Mouse (Mus musculus) hindbrain, embryonic 10.5 days (tissue): Measurements from ENCODE around the gene Adssl1. TPM values are rescaled to one million over a fixed set of nuclear protein-coding genes. Genes with fewer than 3 reads are reported as not detected.
A peak's percentile ranks its signal among the peaks of the same experiment; 100 is the strongest.

Experiments
- DNase-seq: peaks from one replicate; pipeline ENCODE4 v3.0.0-alpha.2; 2017; ENCODE audit warnings: low spot score
- H3K27ac ChIP-seq: fragments of 300-500 bp; sonication (generic); 2 replicates; pipeline ENCODE4 v1.5.1; 2016; ENCODE audit warnings: mild to moderate bottlenecking, moderate library complexity
- H3K27me3 ChIP-seq: fragments of 300-500 bp; sonication (generic); 2 replicates; pipeline ENCODE4 v1.6.1; 2016; ENCODE audit warnings: mild to moderate bottlenecking; ENCODE audit not compliant: poor library complexity, insufficient read depth, severe bottlenecking
- H3K36me3 ChIP-seq: fragments of 300-500 bp; sonication (generic); 2 replicates; pipeline ENCODE4 v1.6.1; 2016; ENCODE audit warnings: mild to moderate bottlenecking, moderate library complexity
- H3K4me1 ChIP-seq: fragments of 300-500 bp; sonication (generic); replicated peaks from 2 replicates; pipeline ENCODE4 v1.6.1; 2016; ENCODE audit warnings: mild to moderate bottlenecking
- H3K4me3 ChIP-seq: fragments of 300-500 bp; sonication (generic); 2 replicates; pipeline ENCODE4 v1.5.1; 2016; ENCODE audit warnings: mild to moderate bottlenecking, moderate library complexity
- H3K9me3 ChIP-seq: fragments of 300-500 bp; sonication (generic); 2 replicates; pipeline ENCODE4 v1.6.1; 2016; ENCODE audit warnings: mild to moderate bottlenecking, moderate library complexity
- WGBS: fragments of 180-500 bp; shearing (Covaris S2); methylation state at CpG from one replicate; pipeline ENCODE4 v1.1.7; 2016; 5-methylcytosine and 5-hydroxymethylcytosine counted together
- polyA plus RNA-seq: library from polyadenylated mRNA; unstranded; fragments of >200 nt; fragmentation: Nextera tagmentation; extraction: Ambion mirVana; gene quantifications from 2 replicates; pipeline ENCODE4 v1.2.1, GENCODE M21; 2016

Adssl1 gene
- polyA plus RNA-seq, 1 experiment from 2014 or later, result 3.7 TPM

DNA sequence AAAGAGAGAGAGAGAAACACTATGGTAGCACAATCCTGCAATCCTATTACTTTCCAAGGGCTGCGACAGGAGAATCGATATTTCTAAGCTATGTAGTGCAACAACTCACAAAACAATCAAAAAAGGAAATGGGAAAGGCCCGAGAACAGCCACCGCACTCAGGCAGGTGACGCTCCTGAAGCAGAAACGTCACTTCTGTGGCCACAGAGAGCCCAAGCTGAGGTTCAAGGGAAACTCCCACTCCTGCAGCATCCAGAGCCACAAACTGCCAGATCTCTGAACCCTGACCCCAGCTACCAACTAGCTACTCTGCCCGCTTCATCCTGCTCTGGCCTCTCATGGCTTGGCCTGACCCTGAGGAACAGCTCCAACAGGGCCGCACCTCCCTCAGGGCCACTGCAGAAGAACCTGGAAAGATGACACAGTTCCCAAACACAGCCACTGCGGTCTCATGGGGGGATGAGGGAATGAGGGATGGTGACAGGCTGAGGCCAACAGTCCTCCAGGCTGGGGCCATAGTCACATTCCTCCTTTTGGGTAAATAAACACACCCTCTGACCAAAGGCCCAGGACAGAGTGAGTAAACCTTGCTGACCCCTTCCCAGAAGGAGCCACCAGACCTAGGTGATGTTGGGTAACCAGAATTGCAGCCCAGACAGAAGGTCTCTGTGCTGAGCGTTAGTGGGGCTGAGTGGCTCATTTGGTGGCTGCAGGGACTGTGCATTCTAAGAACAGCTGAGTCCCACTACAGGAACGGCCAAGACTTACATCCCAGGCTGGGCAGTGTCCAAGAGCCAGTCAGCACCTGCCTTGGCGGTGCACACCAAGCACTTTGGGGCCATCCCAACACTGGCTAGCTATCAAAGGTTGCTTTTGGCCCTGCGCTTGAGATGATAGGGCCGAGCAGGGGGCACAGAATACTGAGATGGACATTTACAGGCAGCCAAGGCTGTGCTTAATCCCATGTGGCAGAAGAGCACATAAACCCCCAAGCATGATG, 32.4 kb upstream of the Adssl1 start:
- peaks cover 71% of the 10 kb centered on the region for H3K27me3 ChIP-seq
- H3K9me3 ChIP-seq, result no peaks in the 10 kb centered on the region
- H3K27ac ChIP-seq, result 0 out of 2 replicates have a peak overlapping the region, but pooled peaks have one; percentile 82
- H3K36me3 ChIP-seq, result no peaks in the 10 kb centered on the region
- H3K4me3 ChIP-seq, result 0 out of 2 replicates have a peak overlapping the region, but pooled peaks have one; percentile 60
- 69% methylated on average over 14 of the region's 14 CpGs for WGBS
- no peak for DNase-seq
- peaks cover 55% of the 10 kb centered on the region for H3K4me1 ChIP-seq

DNA sequence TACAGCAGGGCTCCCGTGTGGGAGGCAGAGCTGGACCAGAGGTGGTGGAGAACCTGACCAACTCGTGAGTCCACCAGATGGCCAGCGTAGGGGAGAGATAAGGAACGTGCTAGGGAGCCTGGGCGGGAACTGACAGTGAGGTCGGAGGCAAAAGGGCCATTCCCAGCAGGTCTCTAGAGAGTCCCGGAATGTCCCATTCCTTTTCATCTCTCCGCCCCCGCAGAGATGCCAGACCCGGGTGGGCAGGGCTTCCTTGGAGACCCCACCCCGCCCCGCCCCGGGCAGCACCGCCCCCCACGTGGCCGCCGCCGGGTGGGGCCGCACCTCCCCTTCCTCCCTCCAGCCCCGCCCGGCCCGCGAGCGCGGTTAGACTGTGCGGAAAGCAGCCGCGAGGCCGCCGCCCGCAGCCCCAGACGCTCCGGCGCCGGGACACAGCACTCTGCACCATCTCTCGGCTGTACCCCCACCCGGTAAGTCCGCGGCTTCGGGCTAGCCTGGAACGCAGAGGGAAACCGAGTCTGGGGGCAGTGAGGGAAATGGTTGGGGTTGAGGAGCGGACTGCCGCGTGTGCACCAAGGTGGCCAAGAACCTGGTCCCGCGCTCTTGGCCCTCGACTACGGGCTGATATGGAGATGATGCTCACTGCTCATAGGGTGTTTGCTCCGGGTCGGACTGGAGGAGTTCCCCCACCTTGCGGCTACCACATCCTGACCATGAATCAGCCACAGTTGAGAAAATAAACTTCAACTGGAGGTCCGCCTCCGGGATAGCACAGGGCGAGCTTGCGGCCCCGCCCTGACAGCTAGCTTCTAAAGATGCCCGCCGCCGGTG, 31.2 kb upstream of the Adssl1 start, which contains the start of gene Inf2:
TSS of gene Inf2 (plus strand) at position 359 of the 831 bp plus-strand sequence.
- peak within 1 kb of the TSS; percentile 82 for H3K27ac ChIP-seq
- peaks cover 67% of the 10 kb centered on the region for H3K4me1 ChIP-seq
- H3K4me3 ChIP-seq, result peak within 1 kb of the TSS; percentile 60
- peaks cover 78% of the 10 kb centered on the region for H3K27me3 ChIP-seq
- peak; percentile 77 for DNase-seq
- no peaks in the 10 kb centered on the region for H3K9me3 ChIP-seq
- no peaks in the 10 kb centered on the region for H3K36me3 ChIP-seq
- WGBS, result under 1% methylated on average over 59 of the region's 60 CpGs

- 66% methylated on average over 8 of the region's 8 CpGs for WGBS
- Histone ChIP-seq H3K27ac (no peak overlapping the region), H3K27me3 (peaks cover 78% of the 10 kb centered on the region), H3K36me3 (no peaks in the 10 kb centered on the region), H3K9me3 (no peaks in the 10 kb centered on the region), H3K4me1 (peaks cover 77% of the 10 kb centered on the region), H3K4me3 (peak overlapping the region; percentile 60)
- DNase-seq, result no peak
Measured at GRCm38 (mm10) chr12:112589491-112590191, 30.2 kb upstream of the Adssl1 start.

GRCm38 (mm10) chr12:112590566-112591239, 29.1 kb upstream of the Adssl1 start:
- Histone ChIP-seq H3K9me3 (no peaks in the 10 kb centered on the region), H3K27me3 (peaks cover 71% of the 10 kb centered on the region), H3K36me3 (no peaks in the 10 kb centered on the region), H3K4me1 (peaks cover 86% of the 10 kb centered on the region), H3K4me3 (no peak overlapping the region), H3K27ac (no peak overlapping the region)
- no peak for DNase-seq
- 78% methylated on average over 8 of the region's 8 CpGs for WGBS

DNA sequence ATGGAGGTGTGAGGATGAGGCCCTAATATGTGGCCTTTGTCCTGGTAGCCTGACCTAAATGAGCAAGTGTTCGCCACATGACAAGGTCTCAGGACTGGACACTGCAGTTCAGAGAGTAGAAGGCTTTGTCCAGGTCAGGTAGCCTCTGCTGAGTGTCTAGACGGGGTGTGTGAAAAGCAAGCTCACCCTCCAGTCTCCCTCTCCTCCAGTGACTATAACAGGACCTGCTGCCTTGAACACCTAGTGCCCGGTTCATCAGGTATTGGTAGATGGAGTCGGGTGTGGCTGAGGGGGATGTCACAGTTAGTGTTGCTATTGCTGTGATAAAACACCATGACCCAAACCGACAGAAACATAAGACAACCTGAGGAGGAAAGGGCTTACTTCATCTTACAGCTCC, 28.6 kb upstream of the Adssl1 start:
- peaks cover 82% of the 10 kb centered on the region for H3K4me1 ChIP-seq
- 88% methylated on average over 5 of the region's 5 CpGs for WGBS
- H3K36me3 ChIP-seq, result no peaks in the 10 kb centered on the region
- peaks cover 68% of the 10 kb centered on the region for H3K27me3 ChIP-seq
- H3K27ac ChIP-seq, result no peak overlapping the region
- DNase-seq, result no peak
- no peaks in the 10 kb centered on the region for H3K9me3 ChIP-seq
- H3K4me3 ChIP-seq, result no peak overlapping the region

DNA sequence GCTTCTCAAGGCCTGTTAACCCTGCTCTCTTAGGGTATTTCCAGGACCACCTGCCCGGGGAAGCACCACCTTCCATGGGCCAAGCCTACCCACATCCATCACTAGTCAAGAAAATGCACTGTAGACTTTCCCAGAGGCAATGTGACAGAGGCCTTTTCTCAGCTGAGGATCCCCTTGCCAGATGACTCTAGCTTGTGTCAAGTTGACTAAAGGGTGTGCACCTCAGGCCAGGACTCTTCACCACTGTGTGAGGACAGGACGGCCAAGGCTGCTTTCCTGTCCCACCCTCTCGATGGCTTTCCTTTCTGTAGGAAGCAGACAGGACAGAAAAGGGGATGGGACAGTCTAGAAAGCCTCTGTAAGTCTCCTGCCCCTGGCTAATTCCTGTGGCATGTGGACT, 28.1 kb upstream of the Adssl1 start:
- H3K27me3 ChIP-seq, result peaks cover 63% of the 10 kb centered on the region
- H3K36me3 ChIP-seq, result no peaks in the 10 kb centered on the region
- DNase-seq, result no peak
- H3K4me3 ChIP-seq, result no peak overlapping the region
- no peak overlapping the region for H3K27ac ChIP-seq
- H3K9me3 ChIP-seq, result no peaks in the 10 kb centered on the region
- H3K4me1 ChIP-seq, result peaks cover 83% of the 10 kb centered on the region
- WGBS, result 84% methylated on average over 3 of the region's 3 CpGs

- 68% methylated on average over 21 of the region's 21 CpGs for WGBS
- Histone ChIP-seq H3K36me3 (no peaks in the 10 kb centered on the region), H3K27me3 (peaks cover 53% of the 10 kb centered on the region), H3K4me3 (no peak overlapping the region), H3K4me1 (peaks cover 84% of the 10 kb centered on the region), H3K27ac (peak overlapping the region; percentile 64), H3K9me3 (no peaks in the 10 kb centered on the region)
- DNase-seq, result no peak
Measured at GRCm38 (mm10) chr12:112592985-112593734, 26.7 kb upstream of the Adssl1 start.

- WGBS, result 75% methylated on average over 16 of the region's 16 CpGs
- no peak overlapping the region for H3K4me3 ChIP-seq
- H3K27me3 ChIP-seq, result peaks cover 45% of the 10 kb centered on the region
- no peaks in the 10 kb centered on the region for H3K9me3 ChIP-seq
- no peaks in the 10 kb centered on the region for H3K36me3 ChIP-seq
- H3K27ac ChIP-seq, result peak overlapping the region; percentile 64
- peaks cover 83% of the 10 kb centered on the region for H3K4me1 ChIP-seq
- DNase-seq, result no peak
Measured at GRCm38 (mm10) chr12:112593951-112594915, 25.6 kb upstream of the Adssl1 start.

DNA sequence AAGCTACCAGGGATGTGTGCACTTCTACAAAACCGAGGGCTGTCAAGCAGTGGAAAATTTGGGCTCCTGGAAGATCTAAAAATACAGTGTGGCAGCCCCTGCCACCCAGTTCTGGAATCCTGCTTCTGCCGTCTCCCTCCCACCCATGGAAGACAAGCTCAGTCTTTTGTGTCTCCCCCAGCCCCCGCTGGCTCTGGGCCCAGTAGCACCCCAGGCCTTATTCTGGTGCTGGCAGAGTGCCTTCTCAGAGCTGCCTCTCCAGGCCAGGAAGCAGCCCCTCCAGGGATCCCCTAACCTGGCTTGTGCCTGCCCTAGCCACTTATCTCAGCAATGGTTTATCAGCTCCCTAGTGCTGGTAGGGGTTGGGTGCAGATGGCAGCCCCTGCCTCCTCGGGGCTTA, 24.9 kb upstream of the Adssl1 start:
- no peak for DNase-seq
- Histone ChIP-seq H3K4me3 (no peak overlapping the region), H3K27me3 (peaks cover 37% of the 10 kb centered on the region), H3K4me1 (peaks cover 79% of the 10 kb centered on the region), H3K9me3 (no peaks in the 10 kb centered on the region), H3K36me3 (no peaks in the 10 kb centered on the region), H3K27ac (peak overlapping the region; percentile 51; the same call in 1 of the 2 replicates)
- WGBS, result 62% methylated on average over 4 of the region's 4 CpGs

DNA sequence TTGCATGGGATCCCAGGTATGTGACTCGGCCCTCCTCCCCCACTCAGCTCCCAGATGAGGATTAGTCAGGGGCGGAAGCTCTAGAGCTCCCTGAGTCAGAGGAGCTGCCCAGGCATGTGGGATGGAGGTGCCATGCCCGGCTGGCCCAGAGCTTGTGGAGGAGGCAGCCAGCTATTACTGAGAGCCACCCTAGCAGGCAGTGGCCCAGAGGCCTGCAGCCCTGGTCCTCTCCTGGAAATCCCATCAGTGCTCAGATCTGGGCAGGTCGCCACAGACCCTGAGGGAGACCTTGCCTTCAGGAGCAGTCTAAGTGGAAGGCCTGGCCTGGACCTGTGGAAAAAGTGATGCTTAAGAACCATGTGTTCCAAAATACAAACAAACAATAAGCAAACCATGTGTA, 24.2 kb upstream of the Adssl1 start:
- Histone ChIP-seq H3K27me3 (peaks cover 31% of the 10 kb centered on the region), H3K9me3 (no peaks in the 10 kb centered on the region), H3K36me3 (no peaks in the 10 kb centered on the region), H3K4me1 (peaks cover 74% of the 10 kb centered on the region), H3K27ac (no peak overlapping the region), H3K4me3 (no peak overlapping the region)
- 79% methylated on average over 4 of the region's 4 CpGs for WGBS
- DNase-seq, result no peak
